Mouse (Mus musculus) forebrain, embryonic 16.5 days (tissue): ENCODE measurements around the gene Trmo. TPM values are rescaled to one million over a fixed set of nuclear protein-coding genes. Genes with fewer than 3 reads are reported as not detected.

Source experiments
- ATAC-seq: fragments of 200-750 bp; cut with Nextera tagmentation; 2 replicates; pipeline ENCODE4 v1.8.0; 2017; ENCODE audit warnings: mild to moderate bottlenecking, moderate library complexity
- H3K27ac ChIP-seq: fragments of 300-500 bp; sonication (generic); 2 replicates; pipeline ENCODE4 v1.5.1; 2014; ENCODE audit warnings: low read length, control low read depth
- H3K27me3 ChIP-seq: fragments of 300-500 bp; sonication (generic); replicated peaks from 2 replicates; pipeline ENCODE4 v1.6.1; 2014; ENCODE audit warnings: low read length; ENCODE audit not compliant: control insufficient read depth, insufficient read depth
- H3K36me3 ChIP-seq: fragments of 300-500 bp; sonication (generic); 2 replicates; pipeline ENCODE4 v1.6.1; 2014; ENCODE audit not compliant: control insufficient read depth, insufficient read depth
- H3K4me1 ChIP-seq: fragments of 300-500 bp; sonication (generic); replicated peaks from 2 replicates; pipeline ENCODE4 v1.6.1; 2014; ENCODE audit warnings: low read length; ENCODE audit not compliant: control insufficient read depth, insufficient read depth
- H3K4me2 ChIP-seq: fragments of 300-500 bp; sonication (generic); 2 replicates; pipeline ENCODE4 v1.6.1; 2014; ENCODE audit warnings: mild to moderate bottlenecking, low read length, control low read depth
- H3K4me3 ChIP-seq: fragments of 300-500 bp; sonication (generic); replicated peaks from 2 replicates; pipeline ENCODE4 v1.5.1; 2014; ENCODE audit warnings: mild to moderate bottlenecking, low read length, control low read depth
- H3K9ac ChIP-seq: fragments of 300-500 bp; sonication (generic); replicated peaks from 2 replicates; pipeline ENCODE4 v1.6.1; 2014; ENCODE audit warnings: low read depth, low read length, control low read depth
- H3K9me3 ChIP-seq: fragments of 300-500 bp; sonication (generic); 2 replicates; pipeline ENCODE4 v1.6.1; 2016; ENCODE audit warnings: low read length; ENCODE audit not compliant: control insufficient read depth
- WGBS: fragments of 180-500 bp; shearing (Covaris S2); extraction: QIAGEN DNeasy Blood & Tissue Kit; methylation state at CpG from one replicate; pipeline ENCODE4 v1.1.7; 2014; 5-methylcytosine and 5-hydroxymethylcytosine counted together
- polyA plus RNA-seq: library from polyadenylated mRNA; unstranded; fragments of >200 nt; fragmentation: Nextera tagmentation; extraction: Ambion mirVana; gene quantifications from 2 replicates; pipeline ENCODE4 v1.2.1, GENCODE M21; 2015

Trmo gene
- polyA plus RNA-seq, 1 experiment from 2014 or later = 13.4 TPM

DNA sequence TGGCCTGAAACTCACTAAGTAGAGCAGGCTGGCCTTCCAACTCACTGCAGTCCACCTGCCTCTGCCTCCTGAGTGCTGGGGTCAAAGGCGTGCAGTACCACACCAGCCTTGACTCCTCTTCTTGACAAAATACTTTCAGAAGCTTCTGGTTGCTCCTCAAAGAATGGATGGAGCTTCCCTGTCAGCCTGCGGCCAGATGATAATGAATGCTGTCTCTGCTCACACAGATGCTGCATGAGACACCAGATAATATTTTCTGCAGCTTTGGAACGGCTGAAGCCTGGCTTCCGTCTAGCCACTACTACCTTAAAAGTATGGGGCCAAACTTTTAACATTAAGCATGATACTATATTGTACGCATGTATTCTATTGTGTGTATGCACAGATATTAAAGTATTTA lies 21.4 kb upstream of the Trmo start:
- ATAC-seq = no peak
- H3K4me2 ChIP-seq = no peak overlapping the region
- WGBS = 94% methylated on average over 5 of the region's 5 CpGs
- no peak overlapping the region for H3K4me3 ChIP-seq
- H3K27me3 ChIP-seq = no peaks in the 10 kb centered on the region
- H3K27ac ChIP-seq = no peak overlapping the region
- H3K36me3 ChIP-seq = no peaks in the 10 kb centered on the region
- H3K9me3 ChIP-seq = no peaks in the 10 kb centered on the region
- no peak overlapping the region for H3K9ac ChIP-seq
- no peaks in the 10 kb centered on the region for H3K4me1 ChIP-seq

DNA sequence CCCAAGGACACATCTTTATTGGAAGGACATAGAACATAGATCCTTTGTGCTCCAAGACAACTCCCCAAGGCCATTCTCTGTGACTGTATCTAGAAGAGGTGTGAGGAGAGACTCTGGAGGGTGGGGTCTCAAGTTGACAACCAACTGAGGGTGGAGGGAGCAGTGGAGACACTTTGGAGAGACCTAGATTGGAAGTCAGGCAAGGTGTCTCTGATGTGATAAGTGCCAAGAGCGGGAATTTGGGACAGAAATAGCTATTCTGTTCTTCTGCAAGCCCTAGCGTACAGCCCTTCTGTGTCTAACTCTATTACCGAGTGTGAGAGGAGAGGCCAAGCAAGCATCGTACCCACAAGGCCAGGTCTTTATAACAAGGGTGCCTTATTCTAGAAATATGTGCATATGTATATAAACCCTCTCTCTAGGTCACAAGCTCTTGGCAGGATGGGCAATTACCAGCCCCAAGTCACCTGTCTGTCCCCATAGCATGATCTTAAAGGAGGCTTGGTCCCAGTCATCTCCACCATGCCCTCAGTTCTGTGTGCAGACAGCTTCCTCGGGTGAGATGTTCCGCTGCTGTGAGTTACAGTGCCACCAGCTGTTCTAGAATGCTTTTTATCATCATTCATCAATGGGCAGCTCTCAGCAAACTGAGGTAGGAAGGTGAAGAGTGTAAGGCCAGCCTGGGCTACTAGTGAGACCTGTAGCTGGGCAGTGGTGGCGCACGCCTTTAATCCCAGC lies 17.9 kb upstream of the Trmo start:
- Histone ChIP-seq H3K27ac (no peak overlapping the region), H3K9me3 (no peaks in the 10 kb centered on the region), H3K4me3 (no peak overlapping the region), H3K27me3 (no peaks in the 10 kb centered on the region), H3K36me3 (no peaks in the 10 kb centered on the region), H3K4me1 (no peaks in the 10 kb centered on the region), H3K4me2 (no peak overlapping the region), H3K9ac (no peak overlapping the region)
- WGBS = 88% methylated on average over 8 of the region's 8 CpGs
- ATAC-seq = no peak

DNA sequence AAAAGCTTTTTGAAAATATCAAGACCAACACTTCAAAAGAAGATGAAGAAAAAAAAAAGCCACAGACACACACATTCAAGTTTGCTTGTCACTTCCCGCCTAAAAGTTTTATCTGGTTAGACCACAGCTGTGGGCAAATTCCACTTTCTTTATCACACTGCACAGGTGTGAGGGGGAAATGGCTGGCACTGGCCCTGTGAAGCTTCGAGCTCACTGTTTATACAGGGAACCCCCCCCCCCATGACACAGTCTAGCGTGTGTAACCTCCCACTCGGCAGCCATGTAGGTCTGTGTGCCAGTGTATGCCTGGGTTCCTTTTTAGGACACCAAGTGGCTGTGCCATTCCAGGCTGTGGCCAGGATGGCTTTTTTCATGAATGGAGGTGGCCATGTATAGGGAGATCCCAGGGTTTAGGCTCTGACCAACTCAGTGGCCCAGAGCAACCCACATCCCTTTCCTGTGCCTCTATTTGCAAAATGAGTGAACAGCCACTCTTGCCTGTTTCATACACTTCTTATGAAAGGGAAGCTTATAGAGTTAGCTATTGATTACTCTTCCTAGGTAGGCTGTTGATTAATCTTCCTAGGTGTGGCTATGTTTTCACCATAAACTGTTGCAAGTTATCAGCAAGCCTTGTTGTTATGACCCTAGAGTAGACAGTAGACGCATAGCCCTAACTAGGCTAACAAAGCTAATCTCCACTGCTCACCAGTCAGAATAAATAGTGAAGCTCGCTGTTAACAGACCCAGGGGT lies 15.0 kb upstream of the Trmo start:
- no peak for ATAC-seq
- H3K4me2 ChIP-seq = no peak overlapping the region
- H3K9ac ChIP-seq = no peak overlapping the region
- no peaks in the 10 kb centered on the region for H3K4me1 ChIP-seq
- WGBS = 85% methylated on average over 6 of the region's 6 CpGs
- no peaks in the 10 kb centered on the region for H3K27me3 ChIP-seq
- no peak overlapping the region for H3K4me3 ChIP-seq
- H3K27ac ChIP-seq = no peak overlapping the region
- no peaks in the 10 kb centered on the region for H3K36me3 ChIP-seq
- no peaks in the 10 kb centered on the region for H3K9me3 ChIP-seq

DNA sequence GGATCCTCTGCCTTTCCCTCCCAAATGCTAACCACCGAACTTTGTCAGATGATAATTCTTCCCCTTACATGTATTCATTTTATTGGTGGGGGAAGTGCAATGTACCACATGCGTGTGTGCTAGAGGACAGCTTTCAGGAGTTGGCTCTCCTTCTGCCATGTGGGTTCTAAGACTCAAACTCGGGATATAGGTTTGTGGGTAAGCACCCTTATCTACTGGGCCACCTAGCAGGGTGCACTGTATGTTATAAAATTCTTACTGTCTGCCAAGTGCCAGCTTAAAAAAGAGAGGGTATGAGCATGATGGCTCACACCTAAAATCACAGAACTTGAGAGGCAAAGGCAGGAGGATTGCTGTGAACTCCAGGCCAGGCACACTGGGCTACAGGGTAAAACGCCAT lies 9.6 kb upstream of the Trmo start:
- 82% methylated on average over 4 of the region's 4 CpGs for WGBS
- H3K4me3 ChIP-seq = no peak overlapping the region
- no peak for ATAC-seq

GRCm38 (mm10) chr4:46395736-46396135 lies 6.5 kb upstream of the Trmo start:
- Histone ChIP-seq H3K27ac (no peak overlapping the region), H3K9me3 (no peaks in the 10 kb centered on the region), H3K36me3 (no peaks in the 10 kb centered on the region), H3K4me1 (no peaks in the 10 kb centered on the region), H3K27me3 (no peaks in the 10 kb centered on the region), H3K4me2 (no peak overlapping the region), H3K4me3 (no peak overlapping the region), H3K9ac (no peak overlapping the region)
- ATAC-seq = no peak
- 37% methylated on average over 5 of the region's 5 CpGs for WGBS

More for the DNA sequence above, 9.6 kb upstream of the Trmo start:
- no peaks in the 10 kb centered on the region for H3K9me3 ChIP-seq
- H3K27me3 ChIP-seq = no peaks in the 10 kb centered on the region
- no peak overlapping the region for H3K4me2 ChIP-seq
- no peak overlapping the region for H3K9ac ChIP-seq
- H3K4me1 ChIP-seq = no peaks in the 10 kb centered on the region
- H3K27ac ChIP-seq = no peak overlapping the region
- no peaks in the 10 kb centered on the region for H3K36me3 ChIP-seq

DNA sequence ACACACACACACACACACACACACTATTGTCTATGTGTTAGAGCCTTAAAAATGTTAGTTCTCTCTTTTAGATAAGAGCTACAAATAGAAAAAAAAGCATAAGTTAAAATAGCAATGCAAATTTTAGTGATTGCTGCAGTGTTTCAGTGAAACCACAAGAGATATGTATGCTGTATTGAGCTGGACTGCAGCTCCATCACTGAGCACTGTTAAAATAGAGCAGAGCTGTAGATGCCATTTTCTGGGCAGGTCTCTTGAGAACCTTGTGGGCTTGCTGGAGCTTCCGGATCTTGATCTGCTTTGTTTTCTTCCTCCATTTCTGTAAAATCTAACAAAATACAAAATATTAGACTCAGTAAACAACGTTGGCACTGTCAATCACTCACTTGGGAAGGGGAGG lies 5.2 kb upstream of the Trmo start:
- no peak overlapping the region for H3K4me3 ChIP-seq
- H3K4me2 ChIP-seq = no peak overlapping the region
- H3K36me3 ChIP-seq = no peaks in the 10 kb centered on the region
- H3K9ac ChIP-seq = no peak overlapping the region
- no peak overlapping the region for H3K27ac ChIP-seq
- ATAC-seq = no peak
- 72% methylated on average over 2 of the region's 2 CpGs for WGBS
- no peaks in the 10 kb centered on the region for H3K9me3 ChIP-seq
- peaks cover 4% of the 10 kb centered on the region for H3K4me1 ChIP-seq
- H3K27me3 ChIP-seq = no peaks in the 10 kb centered on the region

DNA sequence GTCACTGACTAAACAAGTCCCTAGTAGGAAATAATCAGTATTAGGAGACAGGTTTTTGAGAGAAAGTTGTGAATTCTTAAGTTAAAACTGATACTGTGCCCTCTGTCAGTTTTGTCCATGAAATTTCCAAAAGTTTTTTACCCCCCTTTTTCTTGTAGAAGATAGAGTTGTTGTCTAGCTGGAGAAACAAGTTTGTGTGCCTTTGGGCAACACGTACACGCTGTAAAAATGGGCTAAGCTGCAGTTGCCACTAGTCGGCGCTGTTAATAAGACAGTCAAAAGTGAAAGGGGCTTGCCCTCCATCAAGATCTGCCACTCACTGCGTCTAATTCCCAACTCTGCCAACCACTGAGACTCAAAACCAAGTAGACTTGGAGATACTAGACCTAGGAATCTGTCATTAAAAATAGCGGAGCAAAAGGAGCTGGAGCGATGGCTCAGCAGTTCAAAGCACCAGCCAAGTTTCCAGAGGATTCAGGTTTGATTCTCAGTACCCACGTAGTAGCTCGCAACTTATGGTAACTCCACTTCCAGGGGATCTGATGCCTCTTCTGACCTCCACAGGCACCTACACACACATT lies 1.2 kb upstream of the Trmo start:
- no peak overlapping the region; the same call in 1 of the 2 replicates for H3K4me3 ChIP-seq
- 23% methylated on average over 9 of the region's 9 CpGs for WGBS
- no peaks in the 10 kb centered on the region for H3K9me3 ChIP-seq
- no peak overlapping the region for H3K27ac ChIP-seq
- ATAC-seq = no peak
- H3K4me1 ChIP-seq = peaks cover 4% of the 10 kb centered on the region
- no peak overlapping the region for H3K9ac ChIP-seq
- H3K36me3 ChIP-seq = no peaks in the 10 kb centered on the region
- H3K4me2 ChIP-seq = peak overlapping the region; percentile 79
- no peaks in the 10 kb centered on the region for H3K27me3 ChIP-seq

GRCm38 (mm10) chr4:46389612-46390341 lies 540 bp upstream of the Trmo start:
- Histone ChIP-seq H3K4me2 (peak overlapping the region; percentile 79), H3K9ac (peak overlapping the region; percentile 89), H3K36me3 (peaks cover 3% of the 10 kb centered on the region; the same call in 1 of the 2 replicates), H3K27ac (peak overlapping the region; percentile 88), H3K27me3 (no peaks in the 10 kb centered on the region), H3K4me1 (peaks cover 4% of the 10 kb centered on the region), H3K9me3 (no peaks in the 10 kb centered on the region), H3K4me3 (peak overlapping the region; percentile 75)
- no peak for ATAC-seq
- WGBS = 2% methylated on average over 24 of the region's 24 CpGs

- 42% methylated on average over 5 of the region's 5 CpGs for WGBS
- ATAC-seq = no peak
- H3K4me1 ChIP-seq = peaks cover 4% of the 10 kb centered on the region
- H3K9ac ChIP-seq = peak overlapping the region; percentile 89
- H3K27ac ChIP-seq = peak overlapping the region; percentile 88
- H3K4me3 ChIP-seq = peak overlapping the region; percentile 75
- peak overlapping the region; percentile 79 for H3K4me2 ChIP-seq
- H3K36me3 ChIP-seq = peaks cover 6% of the 10 kb centered on the region; the same call in 1 of the 2 replicates
- H3K27me3 ChIP-seq = no peaks in the 10 kb centered on the region
- H3K9me3 ChIP-seq = no peaks in the 10 kb centered on the region
Observed at GRCm38 (mm10) chr4:46388556-46388955, 681 bp downstream of the Trmo start.
